In genomic region chr4:138827147-138827546, GRCm38 (mm10) we compare ENCODE assay signal across 22 mouse cellular contexts. TPM values are rescaled to one million over a fixed set of nuclear protein-coding genes. Genes with fewer than 3 reads are reported as not detected.
"Had no signal": no experiment of that assay in that cellular context is flagged by ENCODE, and none has a peak within 500 bp of the region (broad histone marks: within the 10 kb centered on the region; RNA-seq: fewer than 3 reads in every experiment).

No protein-coding gene starts in this region.

- H3K9ac ChIP-seq: intestine, embryonic 15.5 days; limb, embryonic 13.5 days; liver, embryonic 15.5 days; lung, embryonic 15.5 days; neural tube, embryonic 12.5 days had no signal

- H3K27me3 ChIP-seq: intestine, embryonic 15.5 days; neural tube, embryonic 12.5 days had no signal

- H3K4me2 ChIP-seq: liver, embryonic 11.5 days; liver, embryonic 15.5 days; neural tube, embryonic 12.5 days had no signal

- H3K4me3 ChIP-seq: intestine, embryonic 15.5 days; limb, embryonic 13.5 days; liver, embryonic 15.5 days; lung, embryonic 15.5 days; neural tube, embryonic 12.5 days had no signal

- ATAC-seq: intestine, embryonic 15.5 days had no signal

- H3K27ac ChIP-seq: intestine, embryonic 15.5 days; kidney, postnatal 0 days; limb, embryonic 13.5 days; liver, embryonic 15.5 days; lung, embryonic 15.5 days; macrophage; neural tube, embryonic 12.5 days had no signal

- DNase-seq: kidney, adult 2 months; kidney, postnatal 36 days; layer of hippocampus, adult 9-11 months; layer of hippocampus, postnatal 36 days; lung, postnatal 14 days; midbrain, embryonic 14.5 days; spleen, adult 18-20 months; thymus, adult 2 months had no signal

- H3K9me3 ChIP-seq: intestine, embryonic 15.5 days; liver, embryonic 15.5 days; lung, embryonic 15.5 days had no signal

- H3K4me1 ChIP-seq: liver, embryonic 15.5 days had no signal

- H3K36me3 ChIP-seq: intestine, embryonic 15.5 days; limb, embryonic 13.5 days; liver, embryonic 15.5 days; lung, embryonic 15.5 days; neural tube, embryonic 12.5 days had no signal

RNA-seq across cellular contexts. Expression of gene Pla2g5, which starts 36.1 kb away (rescaled TPM):
- total RNA-seq: monocyte, adult 5-6 weeks; neutrophil, adult 5-6 weeks had no signal
- polyA plus RNA-seq: neural tube, embryonic 12.5 days had no signal

RNA-seq across cellular contexts. Expression of gene Gm13030, which starts 46.6 kb away (rescaled TPM):
- total RNA-seq: layer of hippocampus, adult 18-20 months; layer of hippocampus, postnatal 36 days; left cerebral cortex, adult 8-10 months; left cerebral cortex, postnatal 25 days; monocyte, adult 5-6 weeks; neutrophil, adult 5-6 weeks had no signal
- polyA plus RNA-seq: intestine, embryonic 15.5 days; kidney, adult 2 months; kidney, postnatal 0 days; limb, embryonic 13.5 days; liver, embryonic 11.5 days; liver, embryonic 15.5 days; lung, embryonic 15.5 days; macrophage; midbrain, embryonic 14.5 days; neural tube, embryonic 12.5 days; stomach, embryonic 14.5 days; thymus, adult 2 months had no signal

RNA-seq across cellular contexts. Expression of gene Pla2g2e, which starts 50.6 kb away (rescaled TPM):
- total RNA-seq: layer of hippocampus, adult 18-20 months; layer of hippocampus, postnatal 36 days; left cerebral cortex, adult 8-10 months; left cerebral cortex, postnatal 25 days; monocyte, adult 5-6 weeks; neutrophil, adult 5-6 weeks had no signal
- polyA plus RNA-seq: intestine, embryonic 15.5 days; kidney, postnatal 0 days; limb, embryonic 13.5 days; liver, embryonic 11.5 days; liver, embryonic 15.5 days; lung, embryonic 15.5 days; midbrain, embryonic 14.5 days; neural tube, embryonic 12.5 days; stomach, embryonic 14.5 days had no signal

RNA-seq across cellular contexts. Expression of gene Pla2g2d, which starts 51.6 kb away (rescaled TPM):
- total RNA-seq: monocyte, adult 5-6 weeks; neutrophil, adult 5-6 weeks had no signal
- polyA plus RNA-seq: liver, embryonic 11.5 days; liver, embryonic 15.5 days; lung, embryonic 15.5 days; macrophage; midbrain, embryonic 14.5 days had no signal
